In genomic region chr17:65884691-65885397, GRCm38 (mm10) we compare ENCODE assay signal across 7 mouse cellular contexts. TPM values are rescaled to one million over a fixed set of nuclear protein-coding genes. Genes with fewer than 3 reads are reported as not detected.
A peak's percentile ranks its signal among the peaks of the same experiment; 100 is the strongest.
DNase-seq lines count a peak whose midpoint lies in the region; ATAC-seq lines count a peak whose summit lies in the region.

No protein-coding gene starts in this region.

- peak overlapping the region; percentile 87 for H3K4me2 ChIP-seq in intestine, embryonic 16.5 days (ENCODE audit: low read depth, low read length)
- H3K4me2 ChIP-seq in midbrain, embryonic 11.5 days, result peak overlapping the region; percentile 91

- peak overlapping the region; percentile 92 for H3K4me3 ChIP-seq in intestine, embryonic 16.5 days (ENCODE audit: low read length)
- H3K4me3 ChIP-seq in midbrain, embryonic 11.5 days (ENCODE audit: low read depth, low read length), result peak overlapping the region; percentile 79

- H3K36me3 ChIP-seq in intestine, embryonic 16.5 days (ENCODE audit: control insufficient read depth, insufficient read depth, low read length), result no peaks in the 10 kb centered on the region
- H3K36me3 ChIP-seq in midbrain, embryonic 11.5 days (ENCODE audit: control insufficient read depth, insufficient read depth, low read length), result no peaks in the 10 kb centered on the region

- DNase-seq in adrenal gland, adult 8-10 months, result peak; percentile 100
- DNase-seq in embryo, embryonic 9.5 days (ENCODE audit: extremely low spot score), result peak; percentile 98
- DNase-seq in gastrocnemius, postnatal 4 days (ENCODE audit: low spot score in 2 of 2), result peak; percentile 98 to 100
- DNase-seq in left cerebral cortex, postnatal 36 days (ENCODE audit: low spot score in 2 of 2), result peak; percentile 99 to 100
- DNase-seq in midbrain, embryonic 11.5 days (ENCODE audit: low spot score, missing footprints), result peak; percentile 99
- DNase-seq in skeletal muscle tissue, adult 2 months (ENCODE audit: low read depth, low spot score), result peak; percentile 99

- no peaks in the 10 kb centered on the region for H3K9me3 ChIP-seq in intestine, embryonic 16.5 days (ENCODE audit: control insufficient read depth, low read length)
- no peaks in the 10 kb centered on the region for H3K9me3 ChIP-seq in midbrain, embryonic 11.5 days (ENCODE audit: control insufficient read depth, low read length)

- peak overlapping the region; percentile 99 for H3K27ac ChIP-seq in intestine, embryonic 16.5 days (ENCODE audit: low read length)
- H3K27ac ChIP-seq in midbrain, embryonic 11.5 days (ENCODE audit: low read depth, low read length), result peak overlapping the region; percentile 78

- under 1% methylated on average over 58 of the region's 67 CpGs for WGBS in intestine, embryonic 16.5 days
- WGBS in midbrain, embryonic 11.5 days, result 0% methylated on average over 65 of the region's 67 CpGs

- intact Hi-C loops in left cerebral cortex, postnatal 36 days (cut with DNase I), result loop anchor here (5.0 kb wide), 2 partner anchors 67 to 217 kb away; partner anchors contain the start of genes Ndufv2 and Twsg1

- peak; percentile 99 for ATAC-seq in intestine, embryonic 16.5 days
- peak; percentile 99 for ATAC-seq in midbrain, embryonic 11.5 days (ENCODE audit: low FRiP score)

- H3K4me1 ChIP-seq in intestine, embryonic 16.5 days (ENCODE audit: control insufficient read depth, insufficient read depth, low read length), result peaks cover 13% of the 10 kb centered on the region
- H3K4me1 ChIP-seq in midbrain, embryonic 11.5 days (ENCODE audit: control insufficient read depth, insufficient read depth, low read length), result peaks cover 14% of the 10 kb centered on the region

- H3K27me3 ChIP-seq in intestine, embryonic 16.5 days (replicated peaks; ENCODE audit: control insufficient read depth, insufficient read depth, low read length), result no peaks in the 10 kb centered on the region
- H3K27me3 ChIP-seq in midbrain, embryonic 11.5 days (ENCODE audit: control insufficient read depth, insufficient read depth, low read length), result no peaks in the 10 kb centered on the region

- peak overlapping the region; percentile 87 for H3K9ac ChIP-seq in intestine, embryonic 16.5 days (ENCODE audit: low read depth, low read length)
- H3K9ac ChIP-seq in midbrain, embryonic 11.5 days (ENCODE audit: low read length), result peak overlapping the region; percentile 79

RNA-seq across cellular contexts. Expression of gene Ralbp1, which starts 0.8 kb away (rescaled TPM):
- total RNA-seq in adrenal gland, adult 8-10 months (2022), result 10 to 100 TPM; 59.3 to 64.9 (median 62.6) TPM
- 10 to 100 TPM; 38.3 to 39.1 TPM for total RNA-seq in gastrocnemius, postnatal 4 days (2021)
- polyA plus RNA-seq in intestine, embryonic 16.5 days (2015; fragmentation: Nextera tagmentation; extraction: Ambion mirVana), result 67.5 and 71.1 TPM in 2 replicates
- 10 to 100 TPM; 62.1 to 64.0 TPM for total RNA-seq in left cerebral cortex, postnatal 36 days (2021)
- 39.5 and 45.4 TPM in 2 replicates for polyA plus RNA-seq in midbrain, embryonic 11.5 days (2014; fragmentation: Nextera tagmentation; extraction: Ambion mirVana)

Comparison
In these comparisons a context has a peak if more than half of its experiments do, and no peak if none do; other contexts are left out.
1. Peak in every context shown above with its lines: DNase-seq, ATAC-seq, H3K4me3 ChIP-seq and H3K27ac ChIP-seq.